Mouse (Mus musculus) myocyte (in vitro differentiated cells): ENCODE results near the gene Bcl6. TPM values are rescaled to one million over a fixed set of nuclear protein-coding genes. Genes with fewer than 3 reads are reported as not detected.

Experiments
- H3K27me3 ChIP-seq: one replicate; pipeline ENCODE4 v1.6.1; 2011; ENCODE audit not compliant: control insufficient read depth, insufficient read depth, insufficient read length
- H3K36me3 ChIP-seq: one replicate; pipeline ENCODE4 v1.6.1; 2011; ENCODE audit not compliant: control insufficient read depth, insufficient read depth
- H3K4me2 ChIP-seq: one replicate; pipeline ENCODE4 v1.6.1; 2011; ENCODE audit warnings: low read depth, control low read depth
- H3K4me3 ChIP-seq: one replicate; pipeline ENCODE4 v1.5.1; 2011; ENCODE audit warnings: mild to moderate bottlenecking, control low read depth, moderate library complexity
- H3K79me2 ChIP-seq: one replicate; pipeline ENCODE4 v1.6.1; 2011; ENCODE audit not compliant: control insufficient read depth, insufficient read depth
- H3ac ChIP-seq: one replicate; pipeline ENCODE4 v1.6.1; 2011; ENCODE audit not compliant: control insufficient read depth, insufficient read length
- CEBPB ChIP-seq: IDR thresholded peaks from 2 replicates; pipeline ENCODE4 v1.6.1; 2011; ENCODE audit warnings: mild to moderate bottlenecking, moderate library complexity; ENCODE audit not compliant: poor library complexity, insufficient read depth, severe bottlenecking
- E2F4 ChIP-seq: IDR thresholded peaks from one replicate; pipeline ENCODE4 v1.6.1; 2011; ENCODE audit warnings: mild to moderate bottlenecking, control low read depth, moderate library complexity; ENCODE audit not compliant: insufficient read depth
- MAX ChIP-seq: IDR thresholded peaks from one replicate; pipeline ENCODE4 v1.6.1; 2011; ENCODE audit warnings: low read depth, mild to moderate bottlenecking, control low read depth
- MYOD1 ChIP-seq, 3 experiments: IDR thresholded peaks; one replicate each; pipeline ENCODE4 v1.6.1; 2011; ENCODE audit warnings: control low read depth in 2 of 3, low read depth in 2 of 3, mild to moderate bottlenecking in 2 of 3, moderate library complexity in 1 of 3; ENCODE audit not compliant: insufficient read length in 2 of 3, control insufficient read depth in 1 of 3
- MYOG ChIP-seq, 3 experiments: IDR thresholded peaks; one replicate each; pipeline ENCODE4 v1.6.1; 2011; ENCODE audit warnings: control low read depth in 2 of 3, low read depth in 2 of 3, mild to moderate bottlenecking in 2 of 3; ENCODE audit not compliant: insufficient read length in 2 of 3, control insufficient read depth in 1 of 3, insufficient read depth in 1 of 3
- POLR2A ChIP-seq: IDR thresholded peaks from one replicate; pipeline ENCODE4 v1.6.1; 2011; ENCODE audit warnings: low read depth, mild to moderate bottlenecking, control low read depth, moderate library complexity; ENCODE audit not compliant: insufficient read length
- POLR2AphosphoS2 ChIP-seq: IDR thresholded peaks from one replicate; pipeline ENCODE4 v1.6.1; 2011; ENCODE audit warnings: low read depth, control low read depth; ENCODE audit not compliant: insufficient read length
- REST ChIP-seq: IDR thresholded peaks from one replicate; pipeline ENCODE4 v1.6.1; 2011; ENCODE audit warnings: mild to moderate bottlenecking, control low read depth, moderate library complexity; ENCODE audit not compliant: insufficient read depth, insufficient read length
- SRF ChIP-seq: IDR thresholded peaks from one replicate; pipeline ENCODE4 v1.6.1; 2011; ENCODE audit warnings: low read depth; ENCODE audit not compliant: control insufficient read depth, insufficient read length
- TCF12 ChIP-seq: IDR thresholded peaks from one replicate; pipeline ENCODE4 v1.6.1; 2011; ENCODE audit warnings: mild to moderate bottlenecking, control low read depth; ENCODE audit not compliant: poor library complexity, insufficient read depth, severe bottlenecking
- TCF3 ChIP-seq: IDR thresholded peaks from one replicate; pipeline ENCODE4 v1.6.1; 2011; ENCODE audit warnings: low read depth, control low read depth; ENCODE audit not compliant: insufficient read length
- USF1 ChIP-seq: IDR thresholded peaks from one replicate; pipeline ENCODE4 v1.6.1; 2011; ENCODE audit warnings: low read depth, mild to moderate bottlenecking, control low read depth, moderate library complexity
- polyA plus RNA-seq: library from polyadenylated mRNA; unstranded; fragments of >200 nt; fragmentation: generic; extraction: Trizol; gene quantifications from one replicate; pipeline ENCODE4 v1.2.1, GENCODE M21; 2012; ENCODE audit warnings: missing spikeins

Bcl6 gene
- polyA plus RNA-seq, 1 experiment: 28.5 TPM

- TF ChIP-seq E2F4 (no peak), CEBPB (no peak), TCF3 (no peak)
- Histone ChIP-seq H3K27me3 (no peaks in the 10 kb centered on the region), H3K4me3 (no peak overlapping the region), H3K4me2 (no peak overlapping the region), H3K36me3 (no peaks in the 10 kb centered on the region), H3ac (no peak overlapping the region), H3K79me2 (no peaks in the 10 kb centered on the region)
These were observed 17.3 kb upstream of the Bcl6 start for GRCm38 (mm10) chr16:24005928-24006327.

DNA sequence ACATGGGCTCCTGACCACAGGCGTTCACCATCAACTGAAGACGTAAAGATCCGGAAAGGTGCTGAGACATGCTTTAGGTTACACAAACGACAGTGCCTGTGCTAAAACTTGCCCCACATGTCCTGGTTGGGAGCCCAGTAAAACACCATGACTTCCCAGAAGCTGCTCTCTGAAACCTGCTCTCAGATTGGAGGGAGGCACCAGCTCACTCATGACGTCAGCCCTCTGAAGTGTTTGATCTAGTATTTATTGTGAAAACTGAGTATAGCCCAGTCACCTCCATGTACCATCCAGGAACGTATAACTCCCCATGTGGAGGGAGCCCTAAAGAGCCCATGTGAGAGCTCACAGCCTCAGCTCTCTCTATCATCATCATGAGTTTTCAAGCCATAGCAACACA lies 9.3 kb upstream of the Bcl6 start:
- no peak for TF ChIP-seq MAX
- TF ChIP-seq REST: no peak
- TF ChIP-seq CEBPB: no peak
- no peak for TF ChIP-seq POLR2A
- TF ChIP-seq E2F4: no peak
- no peak for TF ChIP-seq USF1
- no peak for TF ChIP-seq TCF3
- no peak for TF ChIP-seq SRF
- no peak for TF ChIP-seq MYOG (IDR thresholded peaks at IDR 0.05; ENCODE audit: control insufficient read depth in 1 of 3, insufficient read depth in 1 of 3, insufficient read length in 2 of 3, low read depth in 2 of 3)
- no peak for TF ChIP-seq TCF12
- no peak for TF ChIP-seq POLR2AphosphoS2
- no peak for TF ChIP-seq MYOD1 (IDR thresholded peaks at IDR 0.05; ENCODE audit: control insufficient read depth in 1 of 3, insufficient read length in 2 of 3, low read depth in 2 of 3)

GRCm38 (mm10) chr16:23997228-23997627 lies 8.6 kb upstream of the Bcl6 start:
- H3K36me3 ChIP-seq: no peaks in the 10 kb centered on the region
- no peak for TF ChIP-seq POLR2AphosphoS2
- no peak for TF ChIP-seq POLR2A
- TF ChIP-seq E2F4: no peak
- no peak for TF ChIP-seq REST
- no peak for TF ChIP-seq CEBPB
- no peak for TF ChIP-seq MYOD1 (IDR thresholded peaks at IDR 0.05; ENCODE audit: control insufficient read depth in 1 of 3, insufficient read length in 2 of 3, low read depth in 2 of 3)
- TF ChIP-seq USF1: no peak
- no peak for TF ChIP-seq TCF12
- TF ChIP-seq TCF3: no peak
- TF ChIP-seq MYOG (IDR thresholded peaks at IDR 0.05; ENCODE audit: control insufficient read depth in 1 of 3, insufficient read depth in 1 of 3, insufficient read length in 2 of 3, low read depth in 2 of 3): no peak
- no peak for TF ChIP-seq SRF
- no peak for TF ChIP-seq MAX
- H3K4me2 ChIP-seq: no peak overlapping the region
- no peaks in the 10 kb centered on the region for H3K27me3 ChIP-seq
- H3K4me3 ChIP-seq: no peak overlapping the region
- no peaks in the 10 kb centered on the region for H3K79me2 ChIP-seq
- no peak overlapping the region for H3ac ChIP-seq

More for the DNA sequence above, 9.3 kb upstream of the Bcl6 start:
- no peaks in the 10 kb centered on the region for H3K36me3 ChIP-seq
- no peaks in the 10 kb centered on the region for H3K79me2 ChIP-seq
- H3K4me3 ChIP-seq: no peak overlapping the region
- H3K27me3 ChIP-seq: no peaks in the 10 kb centered on the region
- H3ac ChIP-seq: no peak overlapping the region
- H3K4me2 ChIP-seq: no peak overlapping the region

DNA sequence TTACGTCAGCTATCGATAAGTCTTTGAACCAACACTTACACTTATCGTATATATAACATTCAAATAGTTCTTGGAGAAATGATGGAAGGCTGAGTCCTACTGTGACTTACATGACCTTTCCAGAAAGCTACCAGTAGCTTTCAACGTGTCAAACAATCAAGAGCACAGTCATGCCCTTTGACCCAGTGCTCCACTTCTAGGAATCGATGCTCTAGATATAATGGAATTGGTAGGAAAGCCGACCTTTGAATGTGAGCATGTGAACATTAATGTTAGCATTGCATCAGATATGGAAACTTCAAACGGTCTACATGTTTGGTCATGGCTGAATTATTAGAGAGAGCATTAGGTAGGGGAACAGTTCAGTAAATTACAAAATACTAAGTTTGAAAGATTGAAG lies 7.7 kb upstream of the Bcl6 start:
- Histone ChIP-seq H3K79me2 (no peaks in the 10 kb centered on the region), H3K27me3 (no peaks in the 10 kb centered on the region), H3K4me3 (no peak overlapping the region), H3K36me3 (no peaks in the 10 kb centered on the region), H3ac (no peak overlapping the region), H3K4me2 (no peak overlapping the region)
- TF ChIP-seq REST (no peak), SRF (no peak), POLR2AphosphoS2 (no peak), MYOD1 (IDR thresholded peaks at IDR 0.05; ENCODE audit: control insufficient read depth in 1 of 3, insufficient read length in 2 of 3, low read depth in 2 of 3) (no peak), MAX (no peak), POLR2A (no peak), TCF12 (no peak), MYOG (IDR thresholded peaks at IDR 0.05; ENCODE audit: control insufficient read depth in 1 of 3, insufficient read depth in 1 of 3, insufficient read length in 2 of 3, low read depth in 2 of 3) (no peak), E2F4 (no peak), USF1 (no peak), CEBPB (no peak), TCF3 (no peak)
